Mouse (Mus musculus) liver, embryonic 13.5 days (tissue): ENCODE results near the gene Man2a2. TPM values are rescaled to one million over a fixed set of nuclear protein-coding genes. Genes with fewer than 3 reads are reported as not detected.

Experiments used
- ATAC-seq: fragments of 200-750 bp; cut with Nextera tagmentation; 2 replicates; pipeline ENCODE4 v1.8.0; 2017; ENCODE audit warnings: low read depth, mild to moderate bottlenecking, moderate number of reproducible peaks, moderate library complexity
- DNase-seq: peaks from one replicate; pipeline ENCODE4 v3.0.0; 2022
- H3K27ac ChIP-seq: fragments of 300-500 bp; sonication (generic); 2 replicates; pipeline ENCODE4 v1.5.1; 2015; ENCODE audit warnings: moderate library complexity, mild to moderate bottlenecking, inconsistent platforms
- H3K27me3 ChIP-seq: fragments of 300-500 bp; sonication (generic); 2 replicates; pipeline ENCODE4 v1.6.1; 2015; ENCODE audit warnings: mild to moderate bottlenecking, inconsistent platforms
- H3K36me3 ChIP-seq: fragments of 300-500 bp; sonication (generic); 2 replicates; pipeline ENCODE4 v1.6.1; 2015; ENCODE audit warnings: mild to moderate bottlenecking, inconsistent platforms
- H3K4me1 ChIP-seq: fragments of 300-500 bp; sonication (generic); replicated peaks from 2 replicates; pipeline ENCODE4 v1.6.1; 2015; ENCODE audit warnings: inconsistent platforms
- H3K4me2 ChIP-seq: fragments of 300-500 bp; sonication (generic); 2 replicates; pipeline ENCODE4 v1.6.1; 2015; ENCODE audit warnings: inconsistent platforms, mild to moderate bottlenecking, moderate library complexity
- H3K4me3 ChIP-seq: fragments of 300-500 bp; sonication (generic); replicated peaks from 2 replicates; pipeline ENCODE4 v1.5.1; 2015; ENCODE audit warnings: mild to moderate bottlenecking, inconsistent platforms
- H3K9ac ChIP-seq: fragments of 300-500 bp; sonication (generic); 2 replicates; pipeline ENCODE4 v1.6.1; 2015; ENCODE audit warnings: mild to moderate bottlenecking, inconsistent platforms
- H3K9me3 ChIP-seq: fragments of 300-500 bp; sonication (generic); replicated peaks from 2 replicates; pipeline ENCODE4 v1.6.1; 2016; ENCODE audit warnings: inconsistent platforms
- WGBS: fragments of 180-500 bp; shearing (Covaris S2); methylation state at CpG from one replicate; pipeline ENCODE4 v1.1.7; 2015; ENCODE audit not compliant: insufficient replicate concordance; 5-methylcytosine and 5-hydroxymethylcytosine counted together
- polyA plus RNA-seq: library from polyadenylated mRNA; unstranded; fragments of >200 nt; fragmentation: Nextera tagmentation; extraction: Ambion mirVana; gene quantifications from 2 replicates; pipeline ENCODE4 v1.2.1, GENCODE M21; 2015

Gene Man2a2
- polyA plus RNA-seq: 2.2 and 2.6 TPM in 2 replicates

DNA sequence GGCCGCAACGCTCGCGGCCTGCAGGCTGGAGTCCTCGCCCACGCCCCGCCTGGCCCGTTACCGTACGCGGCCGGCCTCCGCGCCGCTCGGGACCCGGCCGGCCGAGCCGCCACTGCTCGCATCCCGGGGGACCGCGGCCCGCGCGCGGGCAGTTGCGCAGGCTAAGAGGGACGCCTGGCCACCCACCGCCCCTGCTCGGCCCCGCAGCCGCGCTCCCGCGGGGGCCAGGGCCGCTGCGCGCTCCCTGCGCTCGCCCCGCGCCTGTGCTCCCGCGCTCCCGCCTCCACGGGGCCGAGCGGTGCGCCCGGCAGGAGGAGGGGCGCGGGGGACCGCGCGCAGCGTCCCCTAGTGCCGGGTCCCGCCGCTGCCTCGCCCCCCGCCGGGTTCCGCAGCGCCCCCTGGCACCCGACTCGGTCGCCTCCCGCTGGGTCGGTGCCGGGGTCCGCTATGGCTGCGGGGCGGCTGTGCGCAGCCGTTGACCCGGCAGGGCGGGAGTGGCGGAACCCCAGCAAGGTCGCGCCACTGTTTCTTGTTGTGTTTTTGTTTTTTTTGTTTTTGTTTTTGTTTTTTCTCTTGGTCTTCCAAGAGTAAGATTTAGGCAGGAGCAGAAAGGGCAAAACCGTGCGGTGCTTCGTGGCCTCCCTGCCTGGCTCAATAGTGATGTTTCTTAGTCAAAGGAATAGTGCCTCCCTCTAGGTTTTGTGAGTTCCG is at the start of gene Man2a2:
Gene Man2a2, minus strand, starts transcription at position 335 of the 711 bp plus-strand sequence.
- Histone ChIP-seq H3K9ac (peak within 1 kb of the TSS; percentile 76), H3K36me3 (peaks cover 14% of the 10 kb centered on the region), H3K4me3 (peak within 1 kb of the TSS; percentile 73), H3K4me1 (peaks cover 39% of the 10 kb centered on the region), H3K9me3 (no peaks in the 10 kb centered on the region), H3K4me2 (peak within 1 kb of the TSS; percentile 94), H3K27ac (peak within 1 kb of the TSS; percentile 19), H3K27me3 (peaks cover 39% of the 10 kb centered on the region)
- under 1% methylated on average over 85 of the region's 86 CpGs for WGBS
- DNase-seq (peak; percentile 42), ATAC-seq (peak; percentile 62)

DNA sequence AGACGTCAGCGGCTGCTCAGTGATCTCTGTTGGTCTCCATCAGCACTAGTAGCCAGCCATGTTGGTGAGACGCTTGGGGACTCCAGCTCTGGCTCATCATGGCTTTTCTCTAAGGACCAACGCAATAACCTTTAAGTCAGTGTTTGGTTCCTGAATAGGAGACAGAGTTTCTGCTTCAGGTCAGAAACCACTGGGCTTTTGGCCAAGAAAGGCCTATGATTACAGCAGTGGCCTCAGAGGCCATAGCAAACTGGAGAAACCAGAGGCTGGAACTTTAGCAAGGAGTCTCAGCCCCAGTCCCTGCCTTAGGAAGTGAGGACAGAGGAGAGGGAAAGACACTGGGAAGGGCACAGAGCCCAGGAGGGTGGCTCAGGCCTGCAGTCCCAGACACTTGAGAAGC is 49.4 kb upstream of the Man2a2 start:
- H3K27ac ChIP-seq: no peak overlapping the region
- DNase-seq: no peak
- H3K4me2 ChIP-seq: no peak overlapping the region
- peaks cover 48% of the 10 kb centered on the region for H3K4me1 ChIP-seq
- no peak for ATAC-seq
- H3K4me3 ChIP-seq: no peak overlapping the region
- H3K27me3 ChIP-seq: no peaks in the 10 kb centered on the region
- WGBS: 72% methylated on average over 4 of the region's 4 CpGs
- H3K9me3 ChIP-seq: no peaks in the 10 kb centered on the region
- no peaks in the 10 kb centered on the region for H3K36me3 ChIP-seq
- no peak overlapping the region for H3K9ac ChIP-seq

DNA sequence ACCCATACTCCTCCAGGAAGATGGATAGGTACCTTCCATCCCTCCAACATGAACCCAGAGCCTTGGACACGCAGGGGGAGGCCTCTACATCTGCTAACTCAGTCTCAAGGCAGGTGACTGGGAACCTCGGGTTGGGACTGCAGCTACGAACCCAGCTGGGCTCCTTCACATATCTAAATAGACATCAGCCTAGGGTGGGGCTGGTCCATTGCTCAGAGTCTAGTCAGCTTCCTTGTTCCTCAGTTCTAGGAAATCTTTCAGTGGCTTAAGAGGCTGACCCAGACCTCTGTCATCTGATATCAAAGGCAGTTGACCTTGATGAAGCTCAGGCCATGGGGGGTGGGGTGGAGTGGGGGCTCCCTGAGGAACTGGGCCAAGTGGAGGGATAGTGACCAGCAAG is 48.1 kb upstream of the Man2a2 start:
- Histone ChIP-seq H3K4me3 (no peak overlapping the region), H3K9me3 (no peaks in the 10 kb centered on the region), H3K4me1 (peaks cover 48% of the 10 kb centered on the region), H3K27me3 (no peaks in the 10 kb centered on the region), H3K9ac (no peak overlapping the region), H3K27ac (no peak overlapping the region), H3K36me3 (no peaks in the 10 kb centered on the region), H3K4me2 (no peak overlapping the region)
- WGBS: 36% methylated on average over 3 of the region's 3 CpGs
- no peak for ATAC-seq
- DNase-seq: no peak

DNA sequence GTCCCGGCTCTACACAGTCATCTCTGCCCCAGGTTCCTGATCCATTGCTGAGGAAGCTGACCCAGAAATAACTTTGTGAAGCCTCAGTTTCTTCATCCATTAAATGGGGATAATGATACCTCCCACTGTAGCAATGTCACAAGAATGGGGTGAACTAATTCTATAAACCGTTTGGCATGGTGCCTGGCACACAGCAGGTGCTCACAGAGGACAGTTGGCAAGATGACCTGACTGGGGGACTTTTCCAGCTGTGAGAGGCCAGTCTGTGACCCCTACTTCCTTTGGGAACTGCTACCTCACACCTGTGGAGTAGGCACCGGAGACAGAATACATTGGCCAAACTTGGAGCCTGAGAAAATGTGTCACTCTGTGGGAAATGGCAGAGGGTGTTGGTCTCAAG is 46.9 kb upstream of the Man2a2 start:
- H3K9ac ChIP-seq: no peak overlapping the region
- 72% methylated on average over 3 of the region's 3 CpGs for WGBS
- no peaks in the 10 kb centered on the region for H3K36me3 ChIP-seq
- H3K9me3 ChIP-seq: no peaks in the 10 kb centered on the region
- no peak for ATAC-seq
- no peaks in the 10 kb centered on the region for H3K27me3 ChIP-seq
- no peak overlapping the region for H3K4me3 ChIP-seq
- H3K27ac ChIP-seq: no peak overlapping the region; the same call in 1 of the 2 replicates
- DNase-seq: no peak
- H3K4me2 ChIP-seq: no peak overlapping the region
- H3K4me1 ChIP-seq: peaks cover 47% of the 10 kb centered on the region

DNA sequence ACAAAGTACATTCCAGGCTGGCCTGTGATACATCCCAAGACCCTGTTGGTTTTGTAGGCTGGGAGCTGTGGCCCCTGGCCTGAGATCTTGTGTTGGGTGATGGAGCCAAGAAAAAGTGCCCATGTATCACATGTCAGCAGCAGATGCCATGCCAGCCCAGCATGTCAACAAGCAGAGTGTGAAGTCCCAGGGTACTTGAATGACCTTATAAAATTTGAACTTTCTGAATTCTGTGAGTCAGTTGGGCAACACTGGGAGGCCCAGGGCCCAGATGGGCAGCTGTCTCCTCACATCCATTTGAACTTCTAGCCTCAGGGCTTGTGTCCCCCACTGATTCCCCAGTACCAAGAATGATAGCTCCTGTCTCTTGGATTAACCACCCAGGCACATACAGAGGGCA is 46.4 kb upstream of the Man2a2 start:
- H3K36me3 ChIP-seq: no peaks in the 10 kb centered on the region
- no peak overlapping the region for H3K27ac ChIP-seq
- no peak for ATAC-seq
- H3K4me3 ChIP-seq: no peak overlapping the region
- no peaks in the 10 kb centered on the region for H3K9me3 ChIP-seq
- H3K9ac ChIP-seq: no peak overlapping the region
- H3K4me2 ChIP-seq: no peak overlapping the region
- H3K4me1 ChIP-seq: peaks cover 42% of the 10 kb centered on the region
- no peaks in the 10 kb centered on the region for H3K27me3 ChIP-seq
- no peak for DNase-seq

DNA sequence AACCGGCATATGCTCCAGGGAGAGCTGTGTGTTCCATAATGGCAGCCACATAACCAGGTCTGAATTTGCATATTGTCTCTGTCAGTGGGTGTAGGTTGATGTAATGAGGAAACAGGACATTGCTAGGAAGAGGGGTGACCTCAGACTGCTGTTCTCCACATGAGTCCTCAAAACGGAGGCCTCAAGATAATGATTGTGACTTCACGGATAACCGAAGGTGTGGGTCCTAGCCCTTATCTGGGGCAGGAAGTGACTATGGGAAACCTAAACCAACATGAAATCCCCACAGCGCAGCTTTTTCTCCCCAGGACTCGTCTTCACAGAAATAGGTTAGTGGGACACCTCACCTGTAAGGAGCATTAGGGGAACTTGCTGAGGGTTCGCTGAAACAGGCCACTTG is 45.8 kb upstream of the Man2a2 start:
- Histone ChIP-seq H3K9me3 (no peaks in the 10 kb centered on the region), H3K27me3 (no peaks in the 10 kb centered on the region), H3K4me2 (no peak overlapping the region), H3K36me3 (no peaks in the 10 kb centered on the region), H3K9ac (no peak overlapping the region), H3K27ac (no peak overlapping the region), H3K4me1 (peaks cover 40% of the 10 kb centered on the region), H3K4me3 (no peak overlapping the region)
- no peak for DNase-seq
- no peak for ATAC-seq
- WGBS: 29% methylated on average over 7 of the region's 7 CpGs

DNA sequence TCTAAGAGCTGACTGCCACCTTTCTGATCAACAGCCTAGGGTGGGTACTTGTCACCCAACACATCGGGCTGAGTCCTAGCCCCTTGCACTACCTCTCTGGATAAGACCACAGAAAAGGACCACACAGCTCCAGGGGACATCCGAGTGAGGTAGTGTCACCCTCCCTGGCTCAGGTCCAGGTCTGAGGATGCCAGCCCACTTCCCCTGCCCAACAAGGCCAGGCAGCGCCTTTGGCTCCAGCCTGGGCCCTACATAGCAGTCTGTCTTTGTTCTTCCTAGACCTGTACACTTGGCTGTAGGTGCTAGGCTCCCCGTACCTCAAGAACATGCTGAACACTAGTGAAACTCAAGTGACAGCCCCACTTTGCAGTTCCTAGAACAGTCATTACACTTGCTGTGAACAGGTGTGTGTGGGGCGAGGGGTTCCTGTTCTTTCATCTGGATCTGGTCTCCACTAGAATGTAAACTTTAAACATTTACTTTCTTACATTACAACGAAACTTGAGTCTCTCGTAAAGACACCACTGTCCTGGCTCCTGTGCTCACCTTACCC is 43.2 kb upstream of the Man2a2 start:
- no peaks in the 10 kb centered on the region for H3K36me3 ChIP-seq
- H3K27me3 ChIP-seq: no peaks in the 10 kb centered on the region
- H3K4me1 ChIP-seq: peaks cover 32% of the 10 kb centered on the region
- no peaks in the 10 kb centered on the region for H3K9me3 ChIP-seq
- H3K9ac ChIP-seq: no peak overlapping the region
- H3K4me2 ChIP-seq: no peak overlapping the region
- DNase-seq: no peak
- H3K4me3 ChIP-seq: no peak overlapping the region
- WGBS: 62% methylated on average over 7 of the region's 7 CpGs
- H3K27ac ChIP-seq: no peak overlapping the region
- no peak for ATAC-seq

DNA sequence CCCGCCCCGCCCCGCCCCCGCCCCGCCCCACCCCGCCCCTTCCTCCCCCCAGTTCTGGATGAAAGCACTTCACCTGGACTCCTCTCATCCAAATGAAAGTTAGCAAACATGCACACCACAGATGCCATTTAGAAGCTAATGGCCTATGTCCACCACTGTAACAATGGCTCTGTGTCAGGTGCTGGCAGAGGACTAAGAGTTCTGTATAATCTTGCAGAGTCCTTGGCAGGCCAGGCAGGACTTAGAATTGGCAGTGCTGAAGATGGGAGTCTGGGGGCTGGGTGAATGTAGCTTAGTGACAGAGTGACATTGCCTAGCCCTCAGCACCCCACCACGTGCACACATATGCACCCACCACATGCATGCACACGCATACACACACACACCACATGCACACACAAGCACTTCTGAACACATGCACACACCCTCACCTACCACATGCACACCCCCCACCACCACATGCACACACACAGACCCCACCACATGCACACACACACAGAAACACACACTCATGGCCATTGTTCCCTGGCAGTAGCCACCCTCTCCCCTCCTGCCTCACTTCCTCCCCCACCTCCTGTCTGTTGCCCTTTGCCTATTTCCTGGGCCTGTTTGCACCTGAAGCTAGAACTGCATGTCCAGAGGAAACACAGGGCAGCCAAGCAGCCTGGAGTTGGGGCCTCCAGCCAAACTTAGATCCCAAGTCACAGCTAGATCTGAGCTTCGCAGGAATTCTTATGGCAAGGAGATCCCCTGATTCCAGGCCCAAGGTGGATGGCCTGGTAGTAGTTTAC is 42.5 kb upstream of the Man2a2 start:
- Histone ChIP-seq H3K27ac (no peak overlapping the region), H3K4me2 (no peak overlapping the region), H3K9me3 (no peaks in the 10 kb centered on the region), H3K4me1 (peaks cover 27% of the 10 kb centered on the region), H3K36me3 (no peaks in the 10 kb centered on the region), H3K4me3 (no peak overlapping the region), H3K9ac (no peak overlapping the region), H3K27me3 (no peaks in the 10 kb centered on the region; the same call in 1 of the 2 replicates)
- DNase-seq (no peak), ATAC-seq (no peak)
- WGBS: 67% methylated on average over 8 of the region's 9 CpGs

DNA sequence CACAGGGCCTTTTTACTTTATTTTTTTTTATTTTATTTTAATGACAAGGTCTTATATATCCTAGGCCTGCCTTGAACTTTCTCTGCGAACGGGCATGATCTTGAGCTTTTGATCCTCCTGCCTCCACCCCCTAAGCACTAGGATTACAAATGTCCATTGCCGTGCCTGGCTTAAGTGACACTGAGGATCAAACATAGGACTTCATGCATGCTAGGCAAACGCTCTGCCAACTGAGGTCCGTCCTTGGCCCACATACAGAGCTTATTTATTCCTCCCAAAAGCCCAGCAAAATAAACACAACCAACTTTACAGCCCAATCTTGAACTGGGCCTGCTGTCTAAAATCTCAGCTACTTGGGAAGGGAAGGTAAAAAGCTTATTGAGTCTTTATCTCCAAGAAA is 41.6 kb upstream of the Man2a2 start:
- H3K36me3 ChIP-seq: no peaks in the 10 kb centered on the region
- H3K4me3 ChIP-seq: no peak overlapping the region
- H3K27ac ChIP-seq: no peak overlapping the region
- peaks cover 8% of the 10 kb centered on the region for H3K27me3 ChIP-seq
- no peak overlapping the region for H3K9ac ChIP-seq
- 70% methylated on average over 5 of the region's 5 CpGs for WGBS
- no peaks in the 10 kb centered on the region for H3K9me3 ChIP-seq
- H3K4me1 ChIP-seq: peaks cover 17% of the 10 kb centered on the region
- ATAC-seq (no peak), DNase-seq (no peak)
- H3K4me2 ChIP-seq: no peak overlapping the region

DNA sequence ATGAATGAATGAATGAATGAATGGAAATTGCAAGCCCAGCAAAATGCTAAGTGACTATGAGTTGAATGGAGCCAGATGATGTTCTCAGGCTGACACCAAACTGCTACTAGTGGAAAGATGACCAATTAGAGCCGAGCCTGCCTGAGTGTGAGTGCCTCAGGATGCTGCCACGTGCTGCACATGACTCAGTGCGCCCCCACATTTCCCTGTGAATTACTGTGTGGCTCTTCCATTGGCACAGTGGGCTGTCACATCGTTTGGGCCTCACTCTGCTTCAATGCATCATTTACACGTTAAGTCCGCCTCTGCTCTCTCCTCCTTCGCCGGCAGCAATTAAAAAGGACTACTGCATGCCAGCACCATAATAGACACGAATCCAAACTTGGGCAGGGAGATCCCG is 41.1 kb upstream of the Man2a2 start:
- no peak overlapping the region for H3K27ac ChIP-seq
- H3K9ac ChIP-seq: no peak overlapping the region
- H3K9me3 ChIP-seq: no peaks in the 10 kb centered on the region
- H3K36me3 ChIP-seq: no peaks in the 10 kb centered on the region
- H3K4me2 ChIP-seq: no peak overlapping the region
- WGBS: 68% methylated on average over 10 of the region's 10 CpGs
- peaks cover 12% of the 10 kb centered on the region for H3K4me1 ChIP-seq
- H3K27me3 ChIP-seq: peaks cover 11% of the 10 kb centered on the region
- no peak overlapping the region for H3K4me3 ChIP-seq
- DNase-seq: no peak
- ATAC-seq: no peak

DNA sequence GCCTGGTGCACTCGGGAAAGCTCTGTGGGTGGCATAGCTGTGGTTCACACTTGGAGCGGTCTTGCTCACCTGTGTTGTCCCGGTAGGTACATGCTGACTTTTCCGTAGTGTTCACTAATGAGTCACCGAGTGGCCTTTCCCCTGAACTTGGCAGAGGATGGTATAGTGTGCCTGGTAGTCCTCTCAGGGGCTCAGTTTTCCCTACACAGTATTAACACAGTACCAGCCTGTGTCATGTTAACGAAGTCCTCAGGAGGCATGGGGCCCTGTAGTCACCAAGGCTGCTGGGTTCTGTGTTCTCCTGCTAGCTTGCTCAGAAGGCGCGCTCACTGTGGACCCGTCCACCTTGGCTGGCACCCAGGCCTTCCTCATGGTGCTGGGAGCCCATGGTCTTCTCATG is 39.2 kb upstream of the Man2a2 start:
- H3K4me3 ChIP-seq: no peak overlapping the region
- DNase-seq (no peak), ATAC-seq (0 out of 2 replicates have a peak, but pooled peaks have one; percentile 16)
- peaks cover 29% of the 10 kb centered on the region for H3K27me3 ChIP-seq
- no peak overlapping the region for H3K27ac ChIP-seq
- no peak overlapping the region for H3K9ac ChIP-seq
- 77% methylated on average over 9 of the region's 9 CpGs for WGBS
- no peaks in the 10 kb centered on the region for H3K9me3 ChIP-seq
- H3K4me1 ChIP-seq: peaks cover 4% of the 10 kb centered on the region; the same call in 1 of the 2 replicates
- no peaks in the 10 kb centered on the region for H3K36me3 ChIP-seq
- H3K4me2 ChIP-seq: no peak overlapping the region
